Mouse (Mus musculus) intestine, embryonic 14.5 days (tissue): ENCODE measurements around the gene Hdgf. TPM values are rescaled to one million over a fixed set of nuclear protein-coding genes. Genes with fewer than 3 reads are reported as not detected.
"Not testable (repeated sequence)": the region's sequence is repeated elsewhere in the genome, so short reads cannot be mapped to it uniquely, and the experiment has no call there.

Experiments used
- ATAC-seq: fragments of 200-750 bp; cut with Nextera tagmentation; replicated peaks from 2 replicates; pipeline ENCODE4 v1.8.0; 2017; ENCODE audit warnings: low read depth, moderate number of reproducible peaks, moderate TSS enrichment, moderate library complexity; ENCODE audit not compliant: low FRiP score, low TSS enrichment
- DNase-seq: peaks from one replicate; pipeline ENCODE4 v3.0.0-alpha.2; 2018; ENCODE audit warnings: low spot score
- H3K27ac ChIP-seq: fragments of 300-500 bp; sonication (generic); 2 replicates; pipeline ENCODE4 v1.5.1; 2014; ENCODE audit warnings: low read depth, mild to moderate bottlenecking, control low read depth
- H3K27me3 ChIP-seq: fragments of 300-500 bp; sonication (generic); replicated peaks from 2 replicates; pipeline ENCODE4 v1.6.1; 2014; ENCODE audit warnings: low read length, control low read depth; ENCODE audit not compliant: control insufficient read depth, insufficient read depth
- H3K36me3 ChIP-seq: fragments of 300-500 bp; sonication (generic); 2 replicates; pipeline ENCODE4 v1.6.1; 2014; ENCODE audit warnings: low read length, control low read depth; ENCODE audit not compliant: control insufficient read depth, insufficient read depth
- H3K4me1 ChIP-seq: fragments of 300-500 bp; sonication (generic); replicated peaks from 2 replicates; pipeline ENCODE4 v1.6.1; 2014; ENCODE audit warnings: low read length, control low read depth, mixed read lengths; ENCODE audit not compliant: control insufficient read depth, insufficient read depth
- H3K4me2 ChIP-seq: fragments of 300-500 bp; sonication (generic); 2 replicates; pipeline ENCODE4 v1.6.1; 2014; ENCODE audit warnings: low read length
- H3K4me3 ChIP-seq: fragments of 300-500 bp; sonication (generic); 2 replicates; pipeline ENCODE4 v1.5.1; 2014; ENCODE audit warnings: low read depth, low read length, control low read depth, mixed read lengths
- H3K9ac ChIP-seq: fragments of 300-500 bp; sonication (generic); 2 replicates; pipeline ENCODE4 v1.6.1; 2014; ENCODE audit warnings: mild to moderate bottlenecking, low read length
- H3K9me3 ChIP-seq: fragments of 300-500 bp; sonication (generic); 2 replicates; pipeline ENCODE4 v1.6.1; 2016; ENCODE audit warnings: low read length, control low read depth; ENCODE audit not compliant: control insufficient read depth
- WGBS: fragments of 180-500 bp; shearing (Covaris S2); extraction: QIAGEN DNeasy Blood & Tissue Kit; methylation state at CpG from one replicate; pipeline ENCODE4 v1.1.7; 2014; 5-methylcytosine and 5-hydroxymethylcytosine counted together
- polyA plus RNA-seq: library from polyadenylated mRNA; unstranded; fragments of >200 nt; fragmentation: Nextera tagmentation; extraction: Ambion mirVana; gene quantifications from 2 replicates; pipeline ENCODE4 v1.2.1, GENCODE M21; 2014

Gene Hdgf
- polyA plus RNA-seq = 167 and 246 TPM in 2 replicates

GRCm38 (mm10) chr3:87905880-87906485 is at the start of gene Hdgf:
Hdgf (plus strand) TSS chr3:87906321.
- under 1% methylated on average over 57 of the region's 57 CpGs for WGBS
- no peaks in the 10 kb centered on the region for H3K9me3 ChIP-seq
- ATAC-seq = peak; percentile 92

GRCm38 (mm10) chr3:87857666-87858065 is 48.5 kb upstream of the Hdgf start:
- DNase-seq (no peak), ATAC-seq (no peak)
- no peak overlapping the region for H3K9ac ChIP-seq
- 95% methylated on average over 8 of the region's 8 CpGs for WGBS
- H3K9me3 ChIP-seq = no peaks in the 10 kb centered on the region
- no peaks in the 10 kb centered on the region for H3K4me1 ChIP-seq
- peaks cover 54% of the 10 kb centered on the region for H3K36me3 ChIP-seq
- H3K27me3 ChIP-seq = no peaks in the 10 kb centered on the region
- no peak overlapping the region for H3K4me3 ChIP-seq
- H3K27ac ChIP-seq = no peak overlapping the region
- H3K4me2 ChIP-seq = no peak overlapping the region

More at GRCm38 (mm10) chr3:87905880-87906485, at the start of gene Hdgf:
- Histone ChIP-seq H3K4me2 (peak within 1 kb of the TSS; percentile 78), H3K4me1 (peaks cover 32% of the 10 kb centered on the region), H3K4me3 (peak within 1 kb of the TSS; percentile 80), H3K27me3 (no peaks in the 10 kb centered on the region), H3K27ac (peak within 1 kb of the TSS; percentile 92), H3K9ac (peak within 1 kb of the TSS; percentile 90), H3K36me3 (no peaks in the 10 kb centered on the region)
- DNase-seq = peak; percentile 90

- Histone ChIP-seq H3K4me2 (no peak overlapping the region), H3K9me3 (no peaks in the 10 kb centered on the region), H3K9ac (no peak overlapping the region), H3K4me1 (no peaks in the 10 kb centered on the region), H3K27ac (no peak overlapping the region), H3K4me3 (no peak overlapping the region), H3K27me3 (no peaks in the 10 kb centered on the region), H3K36me3 (peaks cover 69% of the 10 kb centered on the region)
- DNase-seq (peak; percentile 75), ATAC-seq (0 out of 2 replicates have a peak, but pooled peaks have one; percentile 17)
- WGBS = 27% methylated on average over 3 of the region's 3 CpGs
Observed at GRCm38 (mm10) chr3:87859813-87860212, 46.3 kb upstream of the Hdgf start.

DNA sequence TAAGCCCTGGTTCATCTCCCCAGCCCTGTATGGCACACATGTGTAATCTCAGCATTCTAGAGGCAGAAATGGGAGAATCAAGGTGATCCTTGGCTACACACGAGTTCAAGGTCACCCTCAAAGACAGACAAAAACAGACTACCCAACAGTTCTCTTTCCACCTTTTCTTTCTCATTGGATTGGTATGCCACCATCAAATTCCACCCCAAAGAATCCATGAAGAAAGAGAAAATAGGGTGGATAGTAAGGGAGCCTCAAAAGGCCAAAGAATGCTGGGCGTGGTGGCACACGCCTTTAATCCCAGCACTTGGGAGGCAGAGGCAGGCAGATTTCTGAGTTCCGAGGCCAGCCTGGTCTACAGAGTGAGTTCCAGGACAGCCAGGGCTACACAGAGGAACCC is 42.0 kb upstream of the Hdgf start:
- not testable (repeated sequence) for H3K27me3 ChIP-seq, DNase-seq, H3K27ac ChIP-seq, H3K4me1 ChIP-seq, H3K9me3 ChIP-seq, H3K9ac ChIP-seq, H3K4me3 ChIP-seq, ATAC-seq, H3K4me2 ChIP-seq
- WGBS = 89% methylated on average over 4 of the region's 4 CpGs
- H3K36me3 ChIP-seq = peaks cover 87% of the 10 kb centered on the region

DNA sequence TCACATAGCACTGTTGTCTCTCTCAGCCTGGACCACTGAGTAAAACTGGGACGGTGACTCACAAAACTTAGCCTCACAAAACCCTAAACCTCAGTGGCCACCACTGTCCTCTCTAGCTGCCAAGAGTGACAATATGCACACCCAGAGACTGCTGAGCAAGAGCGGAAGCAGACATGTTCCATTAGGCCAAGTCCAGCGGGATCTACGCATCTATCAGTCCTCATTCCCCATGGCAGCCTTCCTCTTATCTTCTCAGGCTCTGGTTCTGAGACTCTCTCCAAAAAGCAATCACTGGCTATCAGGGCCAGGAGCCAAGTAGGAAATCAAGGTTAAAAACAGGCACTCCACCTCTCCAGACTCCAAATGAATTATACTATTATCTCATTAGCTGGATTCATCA is 28.4 kb upstream of the Hdgf start:
- H3K4me2 ChIP-seq = no peak overlapping the region
- H3K4me3 ChIP-seq = no peak overlapping the region
- H3K36me3 ChIP-seq = peaks cover 48% of the 10 kb centered on the region
- H3K9ac ChIP-seq = no peak overlapping the region
- no peaks in the 10 kb centered on the region for H3K4me1 ChIP-seq
- WGBS = 92% methylated on average over 4 of the region's 4 CpGs
- H3K27ac ChIP-seq = no peak overlapping the region
- DNase-seq (no peak), ATAC-seq (no peak)
- H3K27me3 ChIP-seq = no peaks in the 10 kb centered on the region
- H3K9me3 ChIP-seq = no peaks in the 10 kb centered on the region

DNA sequence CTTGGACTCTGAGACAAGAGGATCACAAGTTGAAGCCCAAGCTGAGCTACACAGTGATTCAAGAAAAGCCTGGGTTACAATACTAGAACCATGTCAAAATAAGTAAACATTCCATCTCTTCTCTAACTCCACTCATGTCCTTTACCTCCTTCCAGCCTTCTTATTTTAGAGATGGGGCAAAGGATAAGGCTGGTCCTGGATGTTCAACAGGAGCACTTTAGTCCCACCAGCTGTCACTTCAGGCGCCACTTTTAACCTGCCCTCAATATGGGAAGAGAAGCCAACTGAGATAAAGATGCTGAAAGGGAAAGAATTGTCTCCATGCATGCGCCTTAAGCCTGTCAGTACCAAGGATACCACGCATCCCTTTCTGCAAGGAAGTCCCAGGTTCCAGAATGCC is 21.8 kb upstream of the Hdgf start:
- H3K9me3 ChIP-seq = no peaks in the 10 kb centered on the region
- H3K27ac ChIP-seq = 0 out of 2 replicates have a peak overlapping the region, but pooled peaks have one; percentile 80
- peak overlapping the region; percentile 87 for H3K4me2 ChIP-seq
- H3K36me3 ChIP-seq = peaks cover 22% of the 10 kb centered on the region
- H3K4me3 ChIP-seq = peak overlapping the region; percentile 91
- no peaks in the 10 kb centered on the region for H3K27me3 ChIP-seq
- no peak for DNase-seq
- H3K4me1 ChIP-seq = peaks cover 14% of the 10 kb centered on the region; the same call in 1 of the 2 replicates
- H3K9ac ChIP-seq = peak overlapping the region; percentile 92
- 5% methylated on average over 3 of the region's 3 CpGs for WGBS
- no peak for ATAC-seq

DNA sequence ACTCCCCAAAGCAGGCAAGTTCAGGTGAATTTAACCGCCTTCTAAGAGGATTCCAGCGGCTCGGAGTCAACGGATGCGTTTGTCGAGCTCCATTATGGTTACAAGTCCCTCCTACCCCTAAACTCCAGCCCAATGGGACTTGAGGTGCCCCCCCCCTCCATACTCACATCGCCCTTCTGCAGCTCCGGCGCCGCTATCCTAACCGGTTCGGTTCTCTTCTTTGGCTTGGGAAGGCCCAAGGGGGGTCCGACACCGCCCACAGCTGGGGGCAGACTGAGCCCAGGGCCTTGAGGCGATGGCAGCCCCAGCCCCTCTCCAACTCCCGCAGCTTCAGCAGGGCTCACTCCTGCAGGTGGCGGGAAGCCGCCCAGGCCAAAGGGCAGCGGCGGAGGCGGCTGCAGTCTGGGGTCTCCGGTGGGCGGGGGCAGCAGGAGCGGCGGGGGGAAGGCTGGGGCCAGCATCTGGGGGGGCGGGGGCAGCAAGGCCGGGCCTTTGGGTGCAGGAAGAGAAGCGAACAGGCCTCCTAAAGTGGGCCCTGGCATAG is 21.3 kb upstream of the Hdgf start:
- Histone ChIP-seq H3K9ac (peak overlapping the region; percentile 92), H3K27me3 (no peaks in the 10 kb centered on the region), H3K4me1 (peaks cover 14% of the 10 kb centered on the region; the same call in 1 of the 2 replicates), H3K4me2 (peak overlapping the region; percentile 87), H3K27ac (peak overlapping the region; percentile 80), H3K36me3 (peaks cover 20% of the 10 kb centered on the region), H3K9me3 (no peaks in the 10 kb centered on the region), H3K4me3 (peak overlapping the region; percentile 91)
- WGBS = under 1% methylated on average over 26 of the region's 28 CpGs
- ATAC-seq (peak; percentile 2; the same call in 1 of the 2 replicates), DNase-seq (peak; percentile 82)

GRCm38 (mm10) chr3:87885281-87886003 is 20.7 kb upstream of the Hdgf start, which contains the start of gene Prcc:
Prcc (minus strand) TSS chr3:87885608.
- Histone ChIP-seq H3K27ac (peak within 1 kb of the TSS; percentile 80), H3K4me3 (peak within 1 kb of the TSS; percentile 91), H3K27me3 (no peaks in the 10 kb centered on the region), H3K36me3 (peaks cover 14% of the 10 kb centered on the region), H3K9ac (peak within 1 kb of the TSS; percentile 92), H3K4me1 (peaks cover 14% of the 10 kb centered on the region; the same call in 1 of the 2 replicates), H3K4me2 (peak within 1 kb of the TSS; percentile 87), H3K9me3 (no peaks in the 10 kb centered on the region)
- peak; percentile 97 for ATAC-seq
- WGBS = under 1% methylated on average over 33 of the region's 33 CpGs
- DNase-seq = peak; percentile 88
